Mouse (Mus musculus): Measurements from ENCODE around the gene Psmb9.

DNA sequence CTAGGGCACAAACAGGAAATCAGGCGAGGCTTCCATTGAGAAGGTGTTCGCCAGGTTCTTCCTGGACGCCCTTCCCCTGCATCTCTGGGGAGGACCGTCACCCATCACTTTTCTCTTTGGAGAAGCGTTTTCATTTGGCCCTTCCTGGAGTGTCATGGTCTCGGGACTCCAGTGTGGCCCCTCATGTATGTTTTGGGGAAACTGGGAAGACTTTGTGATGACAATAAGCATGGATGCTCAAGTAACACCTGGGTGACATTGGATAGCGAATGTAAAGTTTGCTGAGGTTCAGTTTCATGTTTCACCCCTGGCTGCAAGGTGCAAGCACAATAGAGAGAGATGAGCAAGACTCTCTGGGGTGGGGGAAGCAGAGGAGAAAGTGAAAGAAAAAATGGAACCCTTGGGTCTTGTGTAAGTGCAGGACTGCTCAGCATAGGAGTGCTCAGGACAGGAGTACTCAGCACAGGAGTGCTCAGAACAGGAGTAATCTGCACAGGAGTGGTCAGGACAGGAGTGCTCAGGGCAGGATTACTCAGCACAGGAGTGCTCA is 14.0 kb upstream of the Psmb9 start:
- no peak for TF ChIP-seq CTCF (IDR thresholded peaks at IDR 0.05)
- no peak for TF ChIP-seq POLR2A (IDR thresholded peaks at IDR 0.05; ENCODE audit: insufficient read depth, low read depth, low read length)
- no peak for TF ChIP-seq EP300 (IDR thresholded peaks at IDR 0.05; ENCODE audit: insufficient read depth, low read depth, low read length)
